Comparison of ENCODE assay signal across 14 mouse cellular contexts in genomic region chr12:102545122-102545521, GRCm38 (mm10). TPM values are rescaled to one million over a fixed set of nuclear protein-coding genes. Genes with fewer than 3 reads are reported as not detected.
"Had no signal": no experiment of that assay in that cellular context is flagged by ENCODE, and none has a peak within 500 bp of the region (broad histone marks: within the 10 kb centered on the region; RNA-seq: fewer than 3 reads in every experiment).

No protein-coding gene starts in this region.

- H3K4me1 ChIP-seq: kidney, embryonic 15.5 days; limb, embryonic 10.5 days; midbrain, embryonic 12.5 days had no signal

- DNase-seq: kidney, adult 2 months; kidney, postnatal 14 days; lung, adult 2 months; lung, postnatal 4 days; right cerebral cortex, postnatal 25 days; thymus, adult 18-20 months; thymus, postnatal 14 days had no signal

- H3K36me3 ChIP-seq: kidney, embryonic 15.5 days; limb, embryonic 10.5 days; liver, embryonic 15.5 days; midbrain, embryonic 12.5 days had no signal

- H3K27ac ChIP-seq: kidney, embryonic 15.5 days; limb, embryonic 10.5 days; liver, embryonic 15.5 days; midbrain, embryonic 12.5 days had no signal

- H3K27me3 ChIP-seq: kidney, embryonic 15.5 days had no signal

- ATAC-seq: lung, postnatal 0 days had no signal

- H3K4me3 ChIP-seq: kidney, embryonic 15.5 days; limb, embryonic 10.5 days; liver, embryonic 15.5 days; midbrain, embryonic 12.5 days had no signal

- H3K9me3 ChIP-seq: kidney, embryonic 15.5 days; limb, embryonic 10.5 days; liver, embryonic 15.5 days; midbrain, embryonic 12.5 days had no signal

- H3K4me2 ChIP-seq: kidney, embryonic 15.5 days; liver, embryonic 11.5 days; liver, embryonic 15.5 days; midbrain, embryonic 12.5 days had no signal

- H3K9ac ChIP-seq: kidney, embryonic 15.5 days; liver, embryonic 15.5 days; midbrain, embryonic 12.5 days had no signal

RNA-seq across cellular contexts. Expression of gene Chga, which starts 9.6 kb away (rescaled TPM):
- total RNA-seq: megakaryocyte, adult 5-6 weeks had no signal
